Mouse (Mus musculus) liver, adult 2 months (tissue): ENCODE data around the gene Tmem219. TPM values are rescaled to one million over a fixed set of nuclear protein-coding genes. Genes with fewer than 3 reads are reported as not detected.

ENCODE experiments used
- DNase-seq: peaks from one replicate; pipeline ENCODE4 v3.0.0-alpha.2; 2011; ENCODE audit warnings: low read depth, low spot score; ENCODE audit errors: extremely low read depth
- H3K27ac ChIP-seq: fragments of 200-500 bp; replicated peaks from 2 replicates; pipeline ENCODE4 v1.5.1; 2012; ENCODE audit warnings: low read depth, mild to moderate bottlenecking, control low read depth, inconsistent platforms, low read length; ENCODE audit not compliant: insufficient read depth
- H3K27me3 ChIP-seq: fragments of 200-500 bp; 2 replicates; pipeline ENCODE4 v1.6.1; 2012; ENCODE audit warnings: mild to moderate bottlenecking, moderate library complexity, low read length, inconsistent platforms; ENCODE audit not compliant: control insufficient read depth, insufficient read depth
- H3K36me3 ChIP-seq: fragments of 200-500 bp; 2 replicates; pipeline ENCODE4 v1.6.1; 2012; ENCODE audit warnings: low read length, inconsistent platforms; ENCODE audit not compliant: control insufficient read depth, insufficient read depth
- H3K4me1 ChIP-seq: fragments of 200-500 bp; 2 replicates; pipeline ENCODE4 v1.6.1; 2011; ENCODE audit warnings: low read length; ENCODE audit not compliant: control insufficient read depth, insufficient read depth
- H3K4me3 ChIP-seq: fragments of 200-500 bp; 2 replicates; pipeline ENCODE4 v1.5.1; 2011; ENCODE audit warnings: low read depth, mild to moderate bottlenecking, control low read depth, low read length, moderate library complexity; ENCODE audit not compliant: insufficient read depth
- H3K79me2 ChIP-seq: fragments of 200-500 bp; 2 replicates; pipeline ENCODE4 v1.6.1; 2012; ENCODE audit warnings: inconsistent platforms, mild to moderate bottlenecking, low read length, moderate library complexity; ENCODE audit not compliant: control insufficient read depth, insufficient read depth
- H3K9ac ChIP-seq: fragments of 200-500 bp; 2 replicates; pipeline ENCODE4 v1.6.1; 2012; ENCODE audit warnings: low read depth, mild to moderate bottlenecking, control low read depth, inconsistent platforms, low read length
- CTCF ChIP-seq: fragments of 200-500 bp; IDR thresholded peaks from 2 replicates; pipeline ENCODE4 v1.5.1; 2011; ENCODE audit warnings: low read depth, low read length, control low read depth
- POLR2A ChIP-seq: fragments of 200-500 bp; IDR thresholded peaks from 2 replicates; pipeline ENCODE4 v1.6.1; 2011; ENCODE audit warnings: low read length, control low read depth; ENCODE audit not compliant: insufficient read depth; ENCODE audit errors: extremely low read depth
- WGBS: fragments of 180-500 bp; shearing (Covaris S2); methylation state at CpG from one replicate; pipeline ENCODE4 v1.1.7; 2018; 5-methylcytosine and 5-hydroxymethylcytosine counted together
- polyA plus RNA-seq: library from polyadenylated mRNA; depleted of rRNA; stranded (reverse); fragments of >200 nt; gene quantifications from 2 replicates; pipeline ENCODE4 v1.2.3, GENCODE M21; 2012
- total RNA-seq: library from RNA; depleted of rRNA; stranded (reverse); fragments of >200 nt; gene quantifications from 2 replicates; pipeline ENCODE4 v1.2.3, GENCODE M21; 2014

Tmem219 gene
- total and polyA plus RNA-seq, 2 experiments: 78.4 to 120 TPM

DNA sequence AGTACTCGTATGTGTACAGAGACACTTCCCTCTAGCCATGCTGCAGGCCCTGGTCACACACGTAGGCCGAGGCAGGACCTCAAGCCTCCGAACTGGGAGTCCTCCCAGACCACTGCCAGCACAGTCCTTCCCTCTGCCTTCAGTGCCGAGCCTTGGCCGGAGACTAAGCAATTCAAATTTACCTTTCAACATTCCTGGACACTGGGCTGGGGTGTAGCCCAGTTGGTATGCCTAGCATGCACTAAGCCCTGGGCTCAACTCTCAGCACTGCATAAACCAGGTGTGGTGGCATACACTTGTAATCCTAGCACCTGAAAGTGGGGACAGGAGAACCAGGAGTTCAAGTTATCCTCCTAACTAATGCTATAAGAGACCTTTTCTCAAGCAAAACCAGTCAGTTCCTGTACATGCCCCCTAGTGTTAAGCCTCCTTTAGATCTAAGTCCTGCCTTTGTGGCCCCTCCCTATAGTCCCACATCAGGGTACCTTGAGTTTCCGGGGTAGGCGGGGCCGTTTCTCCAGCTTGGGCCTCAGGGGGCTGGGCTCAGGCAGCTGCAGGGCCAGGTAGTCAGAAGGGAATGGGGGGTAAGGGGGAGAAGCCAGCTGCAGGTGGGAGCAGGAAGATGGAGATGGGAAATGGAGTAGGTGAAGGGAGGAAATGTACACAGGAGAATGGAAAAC is 65.8 kb downstream of the Tmem219 start:
- Histone ChIP-seq H3K79me2 (no peaks in the 10 kb centered on the region), H3K27ac (no peak overlapping the region), H3K4me1 (peaks cover 4% of the 10 kb centered on the region; the same call in 1 of the 2 replicates), H3K27me3 (no peaks in the 10 kb centered on the region), H3K9ac (no peak overlapping the region), H3K4me3 (no peak overlapping the region), H3K36me3 (no peaks in the 10 kb centered on the region)
- no peak for TF ChIP-seq CTCF
- no peak for TF ChIP-seq POLR2A
- DNase-seq: no peak
- WGBS: 84% methylated on average over 9 of the region's 9 CpGs

DNA sequence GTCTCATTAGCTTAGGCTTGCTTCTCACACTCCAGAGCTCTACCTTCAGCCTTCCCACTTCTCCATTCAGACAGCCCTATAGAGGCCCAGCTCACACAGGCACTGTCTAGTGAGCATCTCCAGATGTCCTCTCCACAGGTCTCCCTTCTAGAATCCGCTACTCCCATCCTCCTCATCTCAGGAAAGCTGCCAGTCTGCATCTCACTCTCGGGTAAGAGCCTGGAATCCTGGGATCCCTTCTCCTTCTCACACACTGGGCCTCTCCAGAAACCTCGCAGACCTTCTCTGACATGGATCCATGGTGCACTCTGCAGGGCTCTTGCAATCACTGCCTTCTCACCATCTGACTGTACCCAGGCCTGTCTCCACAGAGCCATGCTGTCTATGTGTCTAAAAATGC is 67.1 kb downstream of the Tmem219 start:
- TF ChIP-seq CTCF (no peak), POLR2A (no peak)
- no peak for DNase-seq
- Histone ChIP-seq H3K79me2 (no peaks in the 10 kb centered on the region), H3K9ac (no peak overlapping the region), H3K27ac (no peak overlapping the region), H3K4me1 (no peaks in the 10 kb centered on the region), H3K36me3 (no peaks in the 10 kb centered on the region), H3K27me3 (no peaks in the 10 kb centered on the region), H3K4me3 (no peak overlapping the region)
- 88% methylated on average over 3 of the region's 3 CpGs for WGBS

DNA sequence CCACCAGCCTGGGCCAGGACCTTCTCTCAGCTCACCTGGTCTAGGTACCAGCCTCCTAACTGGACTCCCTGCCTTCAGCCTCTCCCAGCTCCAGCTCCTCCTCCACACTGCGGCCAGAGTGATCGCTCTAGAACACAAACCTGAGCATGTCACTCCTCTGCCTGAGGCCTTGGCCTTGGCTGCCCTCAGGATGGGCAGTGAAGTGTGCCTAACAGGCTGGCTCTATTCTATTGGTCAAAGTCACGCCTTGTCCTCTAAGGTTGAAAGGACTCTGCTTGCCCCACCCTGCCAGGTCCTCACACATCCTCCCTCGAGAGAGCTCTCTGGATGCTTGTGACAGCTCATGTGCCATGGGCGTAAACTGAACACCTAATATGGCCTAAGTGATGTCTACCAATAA is 69.3 kb downstream of the Tmem219 start:
- WGBS: 89% methylated on average over 5 of the region's 5 CpGs

DNA sequence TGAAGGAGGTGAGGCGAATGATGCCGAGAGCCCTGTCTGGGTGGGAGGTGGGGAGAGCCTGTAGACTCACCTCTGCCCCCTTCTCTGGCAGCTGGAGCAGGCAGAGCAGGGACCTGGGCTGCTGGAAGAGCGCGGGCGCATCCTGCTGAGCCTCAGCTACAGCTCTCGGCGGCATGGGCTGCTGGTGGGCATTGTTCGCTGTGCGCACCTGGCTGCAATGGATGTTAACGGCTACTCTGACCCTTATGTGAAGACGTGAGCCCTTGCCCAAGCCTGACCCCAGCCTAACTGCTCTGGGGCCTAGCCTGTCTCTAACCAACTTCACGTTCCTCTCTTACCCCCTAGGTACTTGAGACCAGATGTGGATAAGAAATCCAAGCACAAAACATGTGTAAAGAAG is 71.5 kb downstream of the Tmem219 start:
- no peak for TF ChIP-seq POLR2A
- no peak for TF ChIP-seq CTCF
- Histone ChIP-seq H3K4me3 (no peak overlapping the region), H3K27me3 (peaks cover 18% of the 10 kb centered on the region), H3K27ac (no peak overlapping the region), H3K4me1 (no peaks in the 10 kb centered on the region), H3K36me3 (no peaks in the 10 kb centered on the region), H3K79me2 (no peaks in the 10 kb centered on the region), H3K9ac (no peak overlapping the region)
- WGBS: 73% methylated on average over 12 of the region's 12 CpGs
- DNase-seq: no peak

More for the DNA sequence above, 69.3 kb downstream of the Tmem219 start:
- TF ChIP-seq POLR2A (no peak), CTCF (no peak)
- H3K27me3 ChIP-seq: peaks cover 5% of the 10 kb centered on the region
- H3K4me1 ChIP-seq: no peaks in the 10 kb centered on the region
- no peak overlapping the region for H3K27ac ChIP-seq
- H3K36me3 ChIP-seq: no peaks in the 10 kb centered on the region
- H3K79me2 ChIP-seq: no peaks in the 10 kb centered on the region
- no peak for DNase-seq
- no peak overlapping the region for H3K4me3 ChIP-seq
- no peak overlapping the region for H3K9ac ChIP-seq

DNA sequence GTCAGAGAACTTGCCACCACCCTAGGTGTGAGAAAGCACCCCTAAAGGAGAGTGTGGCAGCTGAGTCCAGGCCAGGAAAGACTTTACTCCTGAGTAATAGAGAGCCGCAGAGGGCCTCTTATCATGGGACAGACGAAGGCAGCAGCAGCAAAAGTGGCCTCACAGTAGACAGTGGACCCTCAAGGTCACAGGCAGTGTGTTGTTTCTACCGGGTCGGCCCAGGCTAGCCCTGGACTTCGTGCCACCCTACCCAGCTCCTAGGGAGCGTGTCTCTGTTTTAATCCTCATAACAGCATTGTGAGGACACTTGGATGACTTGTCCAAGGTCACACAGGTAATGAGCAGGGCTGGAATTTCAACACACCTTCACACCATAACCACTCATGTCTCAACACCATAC is 72.6 kb downstream of the Tmem219 start:
- H3K4me3 ChIP-seq: no peak overlapping the region
- no peaks in the 10 kb centered on the region for H3K36me3 ChIP-seq
- H3K27ac ChIP-seq: no peak overlapping the region
- DNase-seq: no peak
- no peaks in the 10 kb centered on the region for H3K4me1 ChIP-seq
- no peak overlapping the region for H3K9ac ChIP-seq
- 49% methylated on average over 6 of the region's 6 CpGs for WGBS
- no peaks in the 10 kb centered on the region for H3K79me2 ChIP-seq
- TF ChIP-seq CTCF (no peak), POLR2A (no peak)
- H3K27me3 ChIP-seq: peaks cover 18% of the 10 kb centered on the region

DNA sequence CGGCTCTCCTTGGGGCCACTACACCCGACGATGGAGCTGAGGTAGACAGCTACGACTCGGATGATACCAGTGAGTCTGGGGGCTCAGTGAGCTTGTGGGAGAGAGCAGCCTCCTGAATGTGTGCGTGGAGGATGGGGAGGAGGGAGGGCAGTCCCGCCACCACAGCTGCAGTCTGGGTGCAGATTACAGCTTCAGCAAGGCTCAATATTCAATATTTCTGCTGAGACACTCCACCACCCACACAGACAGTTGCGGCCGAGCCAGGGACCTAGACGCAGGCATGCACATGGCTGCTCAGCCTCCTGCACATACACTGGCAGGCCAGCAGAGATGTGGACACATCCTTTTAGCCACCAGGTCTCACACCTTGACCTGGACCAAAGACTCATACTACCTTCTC is 73.9 kb downstream of the Tmem219 start:
- Histone ChIP-seq H3K9ac (no peak overlapping the region), H3K36me3 (no peaks in the 10 kb centered on the region), H3K4me3 (no peak overlapping the region), H3K27ac (no peak overlapping the region), H3K4me1 (no peaks in the 10 kb centered on the region), H3K27me3 (peaks cover 18% of the 10 kb centered on the region), H3K79me2 (no peaks in the 10 kb centered on the region)
- DNase-seq: no peak
- TF ChIP-seq CTCF (no peak), POLR2A (no peak)
- WGBS: 23% methylated on average over 10 of the region's 10 CpGs
